Mouse (Mus musculus): ENCODE measurements at regions not wholly inside any gene's neighbourhood (a gene's known extent, or its start where the extent isn't known, plus 50 kb on each side); places are given as distances from the start of the nearest gene placed in this dataset.
A peak's percentile ranks its signal among the peaks of the same experiment; 100 is the strongest.

DNA sequence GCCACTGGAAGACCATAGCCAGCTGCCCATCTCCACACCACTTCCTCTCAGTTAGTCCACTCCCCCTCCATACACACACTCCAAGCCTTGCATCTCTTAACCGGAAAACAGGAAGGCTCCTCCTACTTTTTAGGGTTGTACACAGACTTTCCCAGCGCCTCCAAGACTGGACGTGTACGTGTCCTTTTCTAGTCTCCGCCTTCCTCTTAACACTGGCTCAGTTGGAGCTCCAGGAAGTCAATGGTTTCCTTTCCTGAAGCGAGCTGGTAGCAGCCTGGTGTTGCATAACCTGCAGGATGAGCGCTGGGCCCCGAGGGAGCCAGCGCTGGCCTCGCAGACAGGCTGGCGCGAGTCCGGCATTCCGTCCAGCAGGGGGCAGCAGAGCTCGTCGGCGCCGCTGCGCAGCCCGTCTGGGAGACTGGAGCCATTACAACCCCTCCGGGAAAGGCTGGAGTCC is 95.5 kb upstream of the Oxgr1 start:
- H3K4me1 ChIP-seq: peaks cover 18% of the 10 kb centered on the region
- H3K36me3 ChIP-seq (replicated peaks): no peaks in the 10 kb centered on the region
- H3K27me3 ChIP-seq (replicated peaks; ENCODE audit: low read depth, poor library complexity, severe bottlenecking): no peaks in the 10 kb centered on the region
- peak overlapping the region; percentile 84 for H3K27ac ChIP-seq (replicated peaks)
- WGBS: 1% methylated on average over 21 of the region's 21 CpGs
- H3K4me3 ChIP-seq: peak overlapping the region; percentile 49
- H3K9me3 ChIP-seq: no peaks in the 10 kb centered on the region
- DNase-seq (ENCODE audit: low spot score): peak; percentile 95

GRCm38 (mm10) chr14:120138546-120138945 is 96.3 kb upstream of the Oxgr1 start:
- Histone ChIP-seq H3K4me1 (peaks cover 18% of the 10 kb centered on the region), H3K9me3 (no peaks in the 10 kb centered on the region), H3K4me3 (no peak overlapping the region), H3K27me3 (replicated peaks; ENCODE audit: low read depth, poor library complexity, severe bottlenecking) (no peaks in the 10 kb centered on the region), H3K27ac (replicated peaks) (0 out of 2 replicates have a peak overlapping the region, but pooled peaks have one; percentile 84), H3K36me3 (replicated peaks) (no peaks in the 10 kb centered on the region)
- DNase-seq (ENCODE audit: low spot score): peak; percentile 2
- 78% methylated on average over 5 of the region's 5 CpGs for WGBS

- peak; percentile 7 for DNase-seq (ENCODE audit: low spot score)
- peaks cover 18% of the 10 kb centered on the region for H3K4me1 ChIP-seq
- peak overlapping the region; percentile 15; the same call in 1 of the 2 replicates for H3K27ac ChIP-seq (replicated peaks)
- no peaks in the 10 kb centered on the region for H3K27me3 ChIP-seq (replicated peaks; ENCODE audit: low read depth, poor library complexity, severe bottlenecking)
- no peak overlapping the region for H3K4me3 ChIP-seq
- 87% methylated on average over 14 of the region's 14 CpGs for WGBS
- H3K9me3 ChIP-seq: no peaks in the 10 kb centered on the region
- H3K36me3 ChIP-seq (replicated peaks): no peaks in the 10 kb centered on the region
Measured at GRCm38 (mm10) chr14:120139256-120139655, 97.0 kb upstream of the Oxgr1 start.

DNA sequence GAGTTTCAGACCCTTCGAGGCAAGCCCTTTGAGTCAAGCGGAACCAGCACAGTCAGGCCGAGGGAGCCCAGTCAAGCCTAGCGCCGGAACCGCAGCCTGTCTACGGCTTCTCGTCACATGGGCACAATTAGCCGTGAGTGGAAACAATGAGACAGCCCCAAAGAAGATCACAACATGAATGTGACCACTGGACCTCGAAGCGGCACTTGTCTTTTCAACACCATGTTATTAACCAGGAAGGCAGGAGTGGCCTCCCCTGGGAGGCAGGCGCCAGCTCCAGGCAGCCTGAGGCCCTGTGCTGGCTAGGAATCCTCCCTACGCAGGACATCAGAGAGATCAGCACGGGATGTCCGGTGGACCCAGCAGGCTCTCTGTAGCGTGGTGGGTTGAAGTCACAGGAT is 97.4 kb upstream of the Oxgr1 start:
- Histone ChIP-seq H3K4me1 (peaks cover 18% of the 10 kb centered on the region), H3K27ac (replicated peaks) (peak overlapping the region; percentile 15; the same call in 1 of the 2 replicates), H3K36me3 (replicated peaks) (no peaks in the 10 kb centered on the region), H3K27me3 (replicated peaks; ENCODE audit: low read depth, poor library complexity, severe bottlenecking) (no peaks in the 10 kb centered on the region), H3K4me3 (no peak overlapping the region), H3K9me3 (no peaks in the 10 kb centered on the region)
- peak; percentile 32 for DNase-seq (ENCODE audit: low spot score)
- 44% methylated on average over 16 of the region's 16 CpGs for WGBS

DNA sequence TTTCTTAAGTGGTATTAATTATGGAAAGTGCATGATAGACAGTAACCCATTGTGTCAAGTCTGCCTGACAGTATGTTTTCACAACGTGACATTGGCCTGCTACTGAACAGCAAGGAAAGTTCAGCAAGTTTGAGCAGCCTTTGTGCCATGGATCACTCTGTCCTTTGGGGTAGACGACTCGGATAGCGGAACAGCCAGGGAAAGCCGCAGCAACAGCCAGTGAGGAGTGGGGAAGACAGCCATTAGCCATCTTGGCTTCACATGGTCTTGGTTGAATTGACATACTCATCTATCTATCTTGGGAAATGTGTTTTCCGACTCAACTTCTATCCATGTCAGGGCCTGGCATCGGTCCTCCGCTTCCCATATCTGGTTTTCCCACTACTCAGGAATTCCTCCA is 98.0 kb upstream of the Oxgr1 start:
- WGBS: 91% methylated on average over 8 of the region's 8 CpGs
- no peaks in the 10 kb centered on the region for H3K9me3 ChIP-seq
- no peak overlapping the region for H3K4me3 ChIP-seq
- no peak for DNase-seq (ENCODE audit: low spot score)
- no peaks in the 10 kb centered on the region for H3K27me3 ChIP-seq (replicated peaks; ENCODE audit: low read depth, poor library complexity, severe bottlenecking)
- H3K27ac ChIP-seq (replicated peaks): no peak overlapping the region
- H3K36me3 ChIP-seq (replicated peaks): no peaks in the 10 kb centered on the region
- peaks cover 18% of the 10 kb centered on the region for H3K4me1 ChIP-seq

GRCm38 (mm10) chr14:120140791-120141747 is 98.8 kb upstream of the Oxgr1 start:
- no peaks in the 10 kb centered on the region for H3K9me3 ChIP-seq
- H3K27me3 ChIP-seq (replicated peaks; ENCODE audit: low read depth, poor library complexity, severe bottlenecking): no peaks in the 10 kb centered on the region
- no peaks in the 10 kb centered on the region for H3K36me3 ChIP-seq (replicated peaks)
- H3K4me1 ChIP-seq: peaks cover 18% of the 10 kb centered on the region
- WGBS: 83% methylated on average over 14 of the region's 14 CpGs
- no peak overlapping the region for H3K4me3 ChIP-seq
- DNase-seq (ENCODE audit: low spot score): no peak
- H3K27ac ChIP-seq (replicated peaks): no peak overlapping the region

- 23% methylated on average over 4 of the region's 4 CpGs for WGBS
- no peaks in the 10 kb centered on the region for H3K36me3 ChIP-seq (replicated peaks)
- no peak overlapping the region for H3K27ac ChIP-seq (replicated peaks)
- H3K9me3 ChIP-seq: no peaks in the 10 kb centered on the region
- no peaks in the 10 kb centered on the region for H3K27me3 ChIP-seq (replicated peaks; ENCODE audit: low read depth, poor library complexity, severe bottlenecking)
- no peak for DNase-seq (ENCODE audit: low spot score)
- peaks cover 28% of the 10 kb centered on the region for H3K4me1 ChIP-seq
- no peak overlapping the region for H3K4me3 ChIP-seq
Measured at GRCm38 (mm10) chr14:120142281-120142680, 100.0 kb upstream of the Oxgr1 start.

- H3K36me3 ChIP-seq (replicated peaks): no peaks in the 10 kb centered on the region
- H3K27ac ChIP-seq (replicated peaks): no peak overlapping the region
- H3K27me3 ChIP-seq (replicated peaks; ENCODE audit: low read depth, poor library complexity, severe bottlenecking): no peaks in the 10 kb centered on the region
- 88% methylated on average over 6 of the region's 6 CpGs for WGBS
- H3K4me3 ChIP-seq: no peak overlapping the region
- H3K9me3 ChIP-seq: no peaks in the 10 kb centered on the region
- no peak for DNase-seq (ENCODE audit: low spot score)
- H3K4me1 ChIP-seq: peaks cover 24% of the 10 kb centered on the region
Measured at GRCm38 (mm10) chr14:120144451-120144850, 102.2 kb upstream of the Oxgr1 start.

GRCm38 (mm10) chr14:120146312-120146711 is 104.1 kb upstream of the Oxgr1 start:
- 87% methylated on average over 11 of the region's 11 CpGs for WGBS
- peaks cover 21% of the 10 kb centered on the region for H3K4me1 ChIP-seq
- H3K9me3 ChIP-seq: no peaks in the 10 kb centered on the region
- H3K27me3 ChIP-seq (replicated peaks; ENCODE audit: low read depth, poor library complexity, severe bottlenecking): no peaks in the 10 kb centered on the region
- H3K4me3 ChIP-seq: no peak overlapping the region
- no peaks in the 10 kb centered on the region for H3K36me3 ChIP-seq (replicated peaks)
- H3K27ac ChIP-seq (replicated peaks): peak overlapping the region; percentile 7; the same call in 1 of the 2 replicates
- DNase-seq (ENCODE audit: low spot score): no peak

DNA sequence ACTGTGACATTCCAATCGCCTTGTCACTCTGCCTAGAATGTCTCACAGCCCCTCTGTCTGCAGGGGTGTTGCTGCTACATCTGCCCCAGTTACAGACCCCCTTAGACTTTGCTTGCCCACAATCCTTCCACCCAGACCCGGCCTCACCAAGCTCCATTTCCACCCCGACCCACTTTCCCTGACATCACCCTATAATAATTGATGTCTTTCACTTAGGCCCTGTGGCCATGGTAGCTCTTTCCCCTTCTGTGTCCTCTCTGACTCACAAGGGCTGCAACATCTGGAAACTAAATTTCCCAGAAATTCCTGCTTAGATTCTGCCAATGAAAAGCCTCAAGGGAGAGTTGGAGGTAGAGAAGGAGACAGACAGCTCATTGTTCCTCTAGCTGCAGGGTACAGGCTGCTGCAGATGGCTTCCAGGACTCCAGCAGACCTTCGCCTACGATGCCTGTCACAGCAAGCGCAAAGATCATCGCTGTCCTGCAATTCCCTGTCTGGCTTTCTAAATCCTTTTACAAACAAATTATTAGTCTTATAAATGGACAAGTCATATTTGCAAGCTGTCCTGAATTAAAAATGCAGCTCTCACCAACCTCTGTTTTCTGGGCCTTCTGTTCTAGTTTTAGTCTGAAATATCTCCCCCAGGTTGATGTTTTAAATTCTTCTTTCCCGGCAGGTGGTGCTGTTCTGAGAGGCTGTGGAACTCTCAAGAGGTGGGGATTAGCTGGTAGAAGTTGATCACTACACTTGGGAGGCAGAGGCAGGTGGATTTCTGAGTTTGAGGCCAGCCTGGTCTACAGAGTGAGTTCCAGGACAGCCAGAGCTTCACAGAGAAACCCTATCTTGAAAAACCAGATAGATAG is 104.9 kb upstream of the Oxgr1 start:
- no peaks in the 10 kb centered on the region for H3K27me3 ChIP-seq (replicated peaks; ENCODE audit: low read depth, poor library complexity, severe bottlenecking)
- peak; percentile 38 for DNase-seq (ENCODE audit: low spot score)
- H3K36me3 ChIP-seq (replicated peaks): no peaks in the 10 kb centered on the region
- no peak overlapping the region for H3K4me3 ChIP-seq
- peak overlapping the region; percentile 7; the same call in 1 of the 2 replicates for H3K27ac ChIP-seq (replicated peaks)
- H3K9me3 ChIP-seq: no peaks in the 10 kb centered on the region
- 43% methylated on average over 8 of the region's 8 CpGs for WGBS
- peaks cover 18% of the 10 kb centered on the region for H3K4me1 ChIP-seq

- H3K36me3 ChIP-seq (replicated peaks): no peaks in the 10 kb centered on the region
- no peaks in the 10 kb centered on the region for H3K9me3 ChIP-seq
- no peaks in the 10 kb centered on the region; the same call in 1 of the 2 replicates for H3K27me3 ChIP-seq (replicated peaks; ENCODE audit: low read depth, poor library complexity, severe bottlenecking)
- H3K27ac ChIP-seq (replicated peaks): peak overlapping the region; percentile 52; the same call in 1 of the 2 replicates
- peaks cover 18% of the 10 kb centered on the region for H3K4me1 ChIP-seq
- H3K4me3 ChIP-seq: no peak overlapping the region
- no peak for DNase-seq (ENCODE audit: low spot score)
- 74% methylated on average over 11 of the region's 11 CpGs for WGBS
Measured at GRCm38 (mm10) chr14:120148803-120149202, 106.6 kb upstream of the Oxgr1 start.

DNA sequence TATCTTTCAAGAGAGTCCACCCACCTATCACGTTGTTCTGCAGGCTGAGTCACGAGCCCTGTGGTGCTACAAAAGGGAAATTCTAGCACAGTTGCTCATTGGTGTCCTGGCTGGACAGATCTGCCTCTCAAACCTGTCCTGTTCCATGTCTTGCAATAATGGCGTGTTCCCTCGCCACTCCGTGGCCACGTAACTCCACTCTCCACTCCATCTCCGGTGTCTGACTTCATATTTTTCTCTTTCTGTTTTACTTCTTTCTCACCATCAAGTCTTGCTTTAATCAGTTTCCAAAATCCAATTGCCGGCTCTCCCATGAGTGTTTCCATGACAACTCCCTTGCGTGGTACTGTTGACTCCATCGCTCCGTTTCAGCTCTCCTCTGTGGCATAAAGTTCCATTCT is 107.1 kb upstream of the Oxgr1 start:
- Histone ChIP-seq H3K4me3 (no peak overlapping the region), H3K27ac (replicated peaks) (no peak overlapping the region), H3K36me3 (replicated peaks) (no peaks in the 10 kb centered on the region), H3K4me1 (peaks cover 20% of the 10 kb centered on the region), H3K27me3 (replicated peaks; ENCODE audit: low read depth, poor library complexity, severe bottlenecking) (peaks cover 5% of the 10 kb centered on the region), H3K9me3 (no peaks in the 10 kb centered on the region)
- no peak for DNase-seq (ENCODE audit: low spot score)
- WGBS: 91% methylated on average over 11 of the region's 11 CpGs
